Mouse (Mus musculus) megakaryocyte, embryonic 14.5 days (primary cell): ENCODE data around the gene Stradb. TPM values are rescaled to one million over a fixed set of nuclear protein-coding genes. Genes with fewer than 3 reads are reported as not detected.

Experiments
- H3K27me3 ChIP-seq: replicated peaks from 2 replicates; pipeline ENCODE3; 2012; ENCODE audit warnings: inconsistent platforms
- H3K36me3 ChIP-seq: replicated peaks from 2 replicates; pipeline ENCODE3; 2012; ENCODE audit warnings: low read length, inconsistent platforms, mixed read lengths
- H3K4me1 ChIP-seq: 2 replicates; pipeline ENCODE4 v1.6.1; 2012; ENCODE audit warnings: inconsistent platforms
- H3K4me3 ChIP-seq: replicated peaks from 2 replicates; pipeline ENCODE3; 2012; ENCODE audit warnings: moderate library complexity, mild to moderate bottlenecking, inconsistent platforms
- H3K9me3 ChIP-seq: 2 replicates; pipeline ENCODE4 v1.6.1; 2012; ENCODE audit warnings: inconsistent platforms
- FLI1 ChIP-seq: IDR thresholded peaks from 2 replicates; pipeline ENCODE4 v1.6.1; 2012; ENCODE audit warnings: low read length, inconsistent platforms, mixed read lengths
- GATA1 ChIP-seq: IDR thresholded peaks from 3 replicates; pipeline ENCODE4 v1.6.1; 2012; ENCODE audit warnings: mixed read lengths, low read length, inconsistent platforms, borderline replicate concordance
- polyA plus RNA-seq: library from polyadenylated mRNA; stranded (reverse); fragments of >175 nt; gene quantifications from 2 replicates; pipeline ENCODE4 v1.2.3, GENCODE M21; 2012; ENCODE audit warnings: low replicate concordance; ENCODE audit not compliant: insufficient read depth

Stradb gene
- polyA plus RNA-seq, 1 experiment: 5.1 TPM

DNA sequence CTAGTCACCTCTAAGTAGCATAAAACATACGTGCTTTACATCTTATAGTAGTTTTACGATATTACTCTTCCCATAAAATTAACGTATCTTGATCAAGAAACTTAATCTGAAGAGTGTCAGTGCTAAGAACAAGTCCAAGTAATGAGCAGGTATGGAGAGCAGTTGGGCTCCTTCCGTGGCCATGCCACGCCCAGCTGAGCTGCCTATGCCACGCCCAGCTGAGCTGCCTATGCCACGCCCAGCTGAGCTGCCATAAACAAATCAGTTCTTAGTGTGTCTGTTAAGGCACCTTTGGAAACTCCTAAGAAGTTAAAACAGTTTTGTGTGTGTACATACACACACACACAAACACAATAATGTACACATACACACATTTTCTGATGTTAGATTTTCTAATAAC lies 19.8 kb downstream of the Stradb start:
- Histone ChIP-seq H3K27me3 (no peaks in the 10 kb centered on the region), H3K4me3 (no peak overlapping the region), H3K36me3 (peaks cover 72% of the 10 kb centered on the region), H3K9me3 (no peaks in the 10 kb centered on the region), H3K4me1 (peaks cover 4% of the 10 kb centered on the region)
- TF ChIP-seq FLI1 (no peak), GATA1 (no peak)

GRCm38 (mm10) chr1:58993723-58994122 lies 20.4 kb downstream of the Stradb start:
- H3K27me3 ChIP-seq: no peaks in the 10 kb centered on the region
- peaks cover 66% of the 10 kb centered on the region for H3K36me3 ChIP-seq
- H3K4me3 ChIP-seq: no peak overlapping the region
- TF ChIP-seq FLI1 (no peak), GATA1 (no peak)
- H3K4me1 ChIP-seq: no peaks in the 10 kb centered on the region
- no peaks in the 10 kb centered on the region for H3K9me3 ChIP-seq

- H3K36me3 ChIP-seq: peaks cover 51% of the 10 kb centered on the region
- no peak for TF ChIP-seq FLI1
- TF ChIP-seq GATA1: no peak
These were observed 22.0 kb downstream of the Stradb start for GRCm38 (mm10) chr1:58995313-58995712.

DNA sequence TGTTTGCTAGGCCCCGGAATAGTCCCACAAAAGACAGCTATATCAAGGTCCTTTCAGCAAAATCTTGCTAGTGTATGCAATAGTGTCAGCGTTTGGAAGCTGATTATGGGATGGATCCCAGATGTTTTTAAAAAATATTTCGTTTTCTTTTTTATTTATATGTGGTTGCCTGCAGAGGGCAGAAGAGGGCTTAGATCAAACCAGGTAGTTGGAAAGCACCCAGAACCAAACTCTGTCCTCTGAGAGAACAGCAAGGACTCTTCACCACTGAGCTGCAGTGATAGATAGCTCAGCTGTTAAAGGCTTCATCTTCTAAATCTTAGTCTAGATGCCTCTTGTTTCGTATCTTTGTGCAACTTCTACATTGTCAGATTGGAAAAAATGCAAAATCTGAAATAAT lies 35.9 kb downstream of the Stradb start:
- H3K27me3 ChIP-seq: no peaks in the 10 kb centered on the region
- no peaks in the 10 kb centered on the region for H3K9me3 ChIP-seq
- no peak overlapping the region for H3K4me3 ChIP-seq
- no peak for TF ChIP-seq GATA1
- no peak for TF ChIP-seq FLI1
- no peaks in the 10 kb centered on the region for H3K36me3 ChIP-seq
- no peaks in the 10 kb centered on the region for H3K4me1 ChIP-seq

More at GRCm38 (mm10) chr1:58995313-58995712, 22.0 kb downstream of the Stradb start:
- Histone ChIP-seq H3K9me3 (no peaks in the 10 kb centered on the region), H3K27me3 (no peaks in the 10 kb centered on the region), H3K4me1 (no peaks in the 10 kb centered on the region), H3K4me3 (no peak overlapping the region)

GRCm38 (mm10) chr1:59021556-59021955 lies 48.2 kb downstream of the Stradb start:
- Histone ChIP-seq H3K4me1 (no peaks in the 10 kb centered on the region), H3K9me3 (0 out of 2 replicates have a peak, but pooled peaks cover 4% of the 10 kb centered on the region), H3K36me3 (no peaks in the 10 kb centered on the region), H3K4me3 (no peak overlapping the region), H3K27me3 (no peaks in the 10 kb centered on the region)
- no peak for TF ChIP-seq GATA1
- TF ChIP-seq FLI1: no peak

GRCm38 (mm10) chr1:59037723-59038122 lies 64.4 kb downstream of the Stradb start:
- no peak for TF ChIP-seq FLI1
- no peak for TF ChIP-seq GATA1

More at GRCm38 (mm10) chr1:59037723-59038122, 64.4 kb downstream of the Stradb start:
- H3K36me3 ChIP-seq: no peaks in the 10 kb centered on the region
- peaks cover 16% of the 10 kb centered on the region for H3K9me3 ChIP-seq
- H3K4me3 ChIP-seq: no peak overlapping the region
- H3K27me3 ChIP-seq: no peaks in the 10 kb centered on the region
- H3K4me1 ChIP-seq: no peaks in the 10 kb centered on the region

Other genes with a start within 250 kb of the Stradb start
- 2.4 TPM in 1 of 2 replicates, not detected in the other for gene Casp8, start 178.1 kb upstream of the Stradb start, polyA plus RNA-seq
- gene Trak2, start 92 bp upstream of the Stradb start, polyA plus RNA-seq: 24.8 and 64.1 TPM in 2 replicates
- gene C2cd6, start 121.4 kb downstream of the Stradb start, polyA plus RNA-seq: not detected in 2 replicates
- gene Tmem237, start 146.9 kb downstream of the Stradb start, polyA plus RNA-seq: 5.0 TPM in 1 of 2 replicates, not detected in the other
- gene Mpp4, start 189.9 kb downstream of the Stradb start, polyA plus RNA-seq: 0.12 TPM in 1 of 2 replicates, not detected in the other